Mouse (Mus musculus) spleen, postnatal 36 days (tissue): Measurements from ENCODE around the gene Sympk.

ENCODE experiments used
- DNase-seq, 2 experiments: peaks; one replicate each; pipeline ENCODE4 v3.0.0; 2022; ENCODE audit warnings: low spot score in 2 of 2, mixed read lengths in 1 of 2

The Sympk gene

GRCm38 (mm10) chr7:19024096-19024506 is at the start of gene Sympk:
Gene Sympk (plus strand): TSS chr7:19024377.
- peak; percentile 96 to 97 for DNase-seq

- no peak for DNase-seq
These were observed 45.8 kb upstream of the Sympk start for GRCm38 (mm10) chr7:18978381-18978780.

- peak in 1 of 2 experiments; percentile 23 for DNase-seq
These were observed 37.7 kb upstream of the Sympk start for GRCm38 (mm10) chr7:18986503-18986902.

- DNase-seq: no peak
These were observed 37.1 kb upstream of the Sympk start, which contains the start of gene Nanos2 for GRCm38 (mm10) chr7:18987100-18987499. Gene Nanos2 (plus strand): TSS chr7:18987400.

- no peak for DNase-seq
These were observed 36.4 kb upstream of the Sympk start for GRCm38 (mm10) chr7:18987747-18988146.

GRCm38 (mm10) chr7:18988780-18989179 is 35.4 kb upstream of the Sympk start:
- DNase-seq: no peak

GRCm38 (mm10) chr7:18989995-18990394 is 34.2 kb upstream of the Sympk start:
- no peak for DNase-seq

- DNase-seq: peak; percentile 100
These were observed 33.4 kb upstream of the Sympk start, which contains the start of gene Mypop for GRCm38 (mm10) chr7:18990601-18991295. Gene Mypop (plus strand): TSS chr7:18991245.

- peak in 1 of 2 experiments; percentile 27 for DNase-seq
These were observed 32.4 kb upstream of the Sympk start for GRCm38 (mm10) chr7:18991660-18992293.

GRCm38 (mm10) chr7:18992294-18992675 is 31.9 kb upstream of the Sympk start:
- no peak for DNase-seq

- no peak for DNase-seq
These were observed 31.1 kb upstream of the Sympk start for GRCm38 (mm10) chr7:18993036-18993435.

- no peak for DNase-seq
These were observed 25.3 kb upstream of the Sympk start for GRCm38 (mm10) chr7:18998835-18999234.

- no peak for DNase-seq
These were observed 23.8 kb upstream of the Sympk start for GRCm38 (mm10) chr7:19000421-19000820.

GRCm38 (mm10) chr7:19001066-19001806 is 22.9 kb upstream of the Sympk start:
- DNase-seq: peak; percentile 92 to 93

- DNase-seq: no peak
These were observed 22.4 kb upstream of the Sympk start for GRCm38 (mm10) chr7:19001807-19002085.

- no peak for DNase-seq
These were observed 22.1 kb upstream of the Sympk start for GRCm38 (mm10) chr7:19002115-19002514.

GRCm38 (mm10) chr7:19002848-19003498 is 21.2 kb upstream of the Sympk start:
- DNase-seq: peak; percentile 76 to 81

- peak; percentile 92 to 94 for DNase-seq
These were observed 20.1 kb upstream of the Sympk start, which contains the start of gene Irf2bp1 for GRCm38 (mm10) chr7:19003902-19004630. Gene Irf2bp1 (plus strand): TSS chr7:19004044.

GRCm38 (mm10) chr7:19004631-19005079 is 19.5 kb upstream of the Sympk start:
- DNase-seq: no peak

GRCm38 (mm10) chr7:19005417-19006121 is 18.6 kb upstream of the Sympk start:
- no peak for DNase-seq

- DNase-seq: peak; percentile 73 to 82
These were observed 17.7 kb upstream of the Sympk start for GRCm38 (mm10) chr7:19006476-19006875.
